Mouse (Mus musculus): ENCODE data around the gene Gna14.

DNA sequence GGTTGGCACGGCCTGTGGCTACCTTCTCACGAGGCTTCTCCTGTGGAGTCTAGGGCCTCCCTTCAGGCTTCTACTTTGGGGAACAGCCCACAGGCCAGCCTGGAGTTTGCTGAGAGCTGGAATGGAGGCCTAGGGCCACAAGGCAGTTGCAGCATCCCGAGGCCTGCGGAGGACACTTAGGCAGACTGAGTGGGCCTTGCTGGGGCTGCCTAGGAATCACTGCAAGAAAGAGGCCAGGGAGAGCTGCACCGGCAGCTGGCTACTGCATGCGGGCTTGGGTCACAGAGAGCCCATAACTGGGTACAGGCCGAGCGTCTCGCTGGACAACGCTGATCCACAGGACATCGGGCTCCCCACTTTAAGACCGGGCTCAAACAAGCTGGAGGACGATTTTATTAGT lies 4.3 kb downstream of the Gna14 start:
- TF ChIP-seq CTCF (IDR thresholded peaks at IDR 0.05; ENCODE audit: insufficient read depth, low read depth, low read length) (no peak), POLR2A (IDR thresholded peaks at IDR 0.05; ENCODE audit: insufficient read depth, low read depth, low read length) (no peak)

Data from olfactory bulb, adult 2 months (tissue).